Mouse (Mus musculus) thymus, postnatal 36 days (tissue): ENCODE data around the gene Ankrd42.

Experiments
- DNase-seq, 2 experiments: peaks; one replicate each; pipeline ENCODE4 v3.0.0; 2022; ENCODE audit warnings: mixed read lengths in 2 of 2

The Ankrd42 gene

GRCm38 (mm10) chr7:92637021-92637625, at the start of gene Ankrd42:
Ankrd42 (minus strand) TSS chr7:92637142.
- DNase-seq, result peak; percentile 86 to 87

GRCm38 (mm10) chr7:92677346-92677745, 40.4 kb upstream of the Ankrd42 start:
- no peak for DNase-seq

- DNase-seq, result no peak
Measured at GRCm38 (mm10) chr7:92675131-92675530, 38.2 kb upstream of the Ankrd42 start.

- peak; percentile 95 to 96 for DNase-seq
Measured at GRCm38 (mm10) chr7:92669507-92670471, 32.8 kb upstream of the Ankrd42 start, which contains the start of gene Pcf11. Pcf11 (minus strand) TSS chr7:92669934.

- DNase-seq, result peak; percentile 67 to 77
Measured at GRCm38 (mm10) chr7:92668791-92669506, 32.0 kb upstream of the Ankrd42 start.

GRCm38 (mm10) chr7:92666274-92666820, 29.4 kb upstream of the Ankrd42 start:
- no peak for DNase-seq

- DNase-seq, result no peak
Measured at GRCm38 (mm10) chr7:92658050-92658449, 21.1 kb upstream of the Ankrd42 start.

- DNase-seq, result no peak
Measured at GRCm38 (mm10) chr7:92656386-92656785, 19.4 kb upstream of the Ankrd42 start.

GRCm38 (mm10) chr7:92653329-92653728, 16.4 kb upstream of the Ankrd42 start:
- DNase-seq, result no peak

- DNase-seq, result no peak
Measured at GRCm38 (mm10) chr7:92647790-92648189, 10.8 kb upstream of the Ankrd42 start.

GRCm38 (mm10) chr7:92642358-92642757, 5.4 kb upstream of the Ankrd42 start:
- DNase-seq, result no peak

GRCm38 (mm10) chr7:92638050-92638449, 1.1 kb upstream of the Ankrd42 start:
- no peak for DNase-seq

- peak in 1 of 2 experiments; percentile 8 for DNase-seq
Measured at GRCm38 (mm10) chr7:92636295-92637011, 489 bp downstream of the Ankrd42 start.

- DNase-seq, result no peak
Measured at GRCm38 (mm10) chr7:92630167-92630566, 6.8 kb downstream of the Ankrd42 start.

GRCm38 (mm10) chr7:92624488-92624887, 12.5 kb downstream of the Ankrd42 start:
- DNase-seq, result no peak

- no peak for DNase-seq
Measured at GRCm38 (mm10) chr7:92610830-92611229, 26.1 kb downstream of the Ankrd42 start.

- DNase-seq, result no peak
Measured at GRCm38 (mm10) chr7:92604961-92605360, 32.0 kb downstream of the Ankrd42 start.

GRCm38 (mm10) chr7:92590842-92591241, 46.1 kb downstream of the Ankrd42 start:
- DNase-seq, result no peak

GRCm38 (mm10) chr7:92589986-92590385, 47.0 kb downstream of the Ankrd42 start:
- DNase-seq, result no peak

GRCm38 (mm10) chr7:92583567-92583966, 53.4 kb downstream of the Ankrd42 start:
- no peak for DNase-seq

- no peak for DNase-seq
Measured at GRCm38 (mm10) chr7:92580491-92581207, 56.3 kb downstream of the Ankrd42 start.
